Mouse (Mus musculus) heart, postnatal 4 days (tissue): ENCODE measurements at regions not wholly inside any gene's neighbourhood (a gene's known extent, or its start where the extent isn't known, plus 50 kb on each side); places are given as distances from the start of the nearest gene placed in this dataset.

Experiments used
- DNase-seq: peaks from one replicate; pipeline ENCODE4 v3.0.0; 2021

DNA sequence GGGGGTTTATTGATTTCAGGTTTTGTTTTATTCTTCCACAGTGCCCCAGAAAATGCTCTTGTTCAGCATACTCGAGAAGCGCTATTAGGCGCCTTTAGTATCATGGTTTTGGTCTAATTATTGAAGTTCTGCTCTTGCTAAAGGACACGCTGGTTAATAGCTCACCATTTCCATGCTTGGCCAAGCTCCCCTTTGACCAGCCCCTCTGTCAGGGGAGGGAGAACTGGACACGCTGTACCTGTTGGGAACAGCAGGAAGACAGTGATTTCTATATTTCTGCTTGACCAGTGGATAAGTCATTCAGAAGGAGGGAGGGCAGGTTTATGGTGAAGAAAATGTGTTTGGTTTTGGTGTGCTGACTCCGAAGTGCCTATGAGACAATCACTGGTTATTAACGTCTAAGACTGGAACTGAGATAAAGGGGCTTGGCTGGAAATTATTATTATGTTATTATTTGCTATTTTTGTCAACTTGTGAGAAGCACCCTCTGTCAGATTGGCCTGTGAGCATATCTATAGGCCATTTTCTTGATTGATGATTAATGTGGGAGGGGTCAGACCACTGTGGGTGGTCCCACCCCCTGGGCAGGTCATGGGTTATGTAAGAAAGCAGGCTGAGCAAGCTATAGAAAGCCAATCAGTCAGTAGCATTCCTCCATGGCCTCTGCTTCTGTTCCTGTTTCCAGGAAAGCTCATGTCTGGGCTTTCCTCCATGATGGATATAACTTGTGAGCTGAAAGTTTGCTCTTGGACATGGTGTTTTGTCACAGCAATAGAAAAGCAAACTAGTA lies 51.2 kb upstream of the Tanc2 start:
- DNase-seq, result no peak

DNA sequence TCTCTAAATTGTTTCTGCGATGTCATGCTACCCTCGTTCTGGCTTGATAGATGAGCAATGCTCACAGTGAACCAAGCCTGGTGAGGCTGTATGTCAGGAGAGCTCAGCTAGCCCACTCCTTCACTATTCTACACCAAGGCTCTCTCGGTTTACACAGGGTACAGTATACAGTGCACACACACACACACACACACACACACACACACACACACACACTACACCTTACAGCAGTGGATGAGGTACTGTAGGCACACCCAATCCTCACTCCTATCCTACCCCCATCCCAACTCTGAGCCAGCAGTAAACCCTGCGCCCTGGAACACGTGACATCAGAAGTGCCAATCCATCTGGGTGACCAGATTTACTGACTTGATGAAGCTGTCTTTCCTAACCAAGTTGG lies 57.2 kb upstream of the Tanc2 start:
- DNase-seq, result no peak

DNA sequence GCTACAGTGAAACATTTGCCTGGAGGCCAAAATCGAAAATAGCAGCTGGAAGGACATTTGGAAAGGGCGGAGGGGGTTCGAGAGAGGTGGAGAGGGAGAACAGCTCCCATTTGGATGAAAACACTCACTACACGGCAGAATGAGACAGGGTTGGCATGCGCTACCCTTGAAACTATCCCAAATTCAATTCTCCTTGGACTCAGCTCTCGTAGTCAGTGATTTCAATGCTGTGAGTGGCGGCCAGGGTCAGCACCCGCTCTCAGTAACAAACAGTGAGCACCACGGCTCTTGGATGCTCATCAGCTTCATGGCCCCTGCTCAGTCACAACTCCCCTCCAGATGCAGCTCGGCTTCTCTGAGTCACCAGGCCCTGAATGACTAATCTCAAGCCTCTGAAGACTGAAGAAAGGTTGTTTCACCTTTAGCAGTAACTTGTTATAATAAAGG lies 59.1 kb upstream of the Tanc2 start:
- DNase-seq, result peak; percentile 49

DNA sequence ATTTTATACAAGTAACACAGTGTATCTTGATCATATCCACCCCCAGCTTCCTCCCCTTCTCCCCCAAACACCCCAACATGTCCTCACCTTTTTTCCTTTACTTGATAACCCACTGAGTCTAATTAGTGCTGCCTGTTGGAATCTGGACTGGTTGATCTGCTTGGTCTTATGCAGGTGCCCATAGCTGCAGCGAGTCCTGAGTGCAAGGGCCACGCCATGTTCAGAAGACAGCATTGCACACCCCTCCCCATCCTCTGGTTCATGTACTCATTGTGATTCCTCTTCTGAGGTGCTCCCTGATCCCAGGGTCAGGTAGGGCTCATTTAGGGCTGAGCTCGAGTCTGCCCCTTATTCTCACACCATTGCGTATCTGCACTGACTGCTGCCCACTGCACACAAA lies 63.7 kb upstream of the Tanc2 start:
- no peak for DNase-seq

DNA sequence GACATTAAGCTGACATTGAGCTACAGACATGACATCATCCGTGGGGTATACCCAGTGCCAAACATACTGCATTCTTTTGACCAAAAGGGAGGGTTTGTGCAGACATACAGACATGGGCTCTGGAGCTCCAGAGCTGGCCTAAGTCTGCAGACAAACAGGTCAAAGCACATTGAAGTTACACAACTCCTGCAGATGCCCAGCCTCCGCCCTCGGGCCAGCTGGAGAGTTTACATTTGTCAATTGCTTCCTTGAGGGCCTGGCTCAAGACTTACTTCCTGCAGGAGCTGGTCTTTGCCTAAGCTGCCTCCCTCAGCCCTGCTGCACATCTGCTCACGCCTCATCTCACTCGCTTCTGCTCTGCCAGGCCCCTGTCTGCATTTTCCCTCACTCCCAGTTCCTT lies 64.2 kb upstream of the Tanc2 start:
- DNase-seq, result peak; percentile 53

DNA sequence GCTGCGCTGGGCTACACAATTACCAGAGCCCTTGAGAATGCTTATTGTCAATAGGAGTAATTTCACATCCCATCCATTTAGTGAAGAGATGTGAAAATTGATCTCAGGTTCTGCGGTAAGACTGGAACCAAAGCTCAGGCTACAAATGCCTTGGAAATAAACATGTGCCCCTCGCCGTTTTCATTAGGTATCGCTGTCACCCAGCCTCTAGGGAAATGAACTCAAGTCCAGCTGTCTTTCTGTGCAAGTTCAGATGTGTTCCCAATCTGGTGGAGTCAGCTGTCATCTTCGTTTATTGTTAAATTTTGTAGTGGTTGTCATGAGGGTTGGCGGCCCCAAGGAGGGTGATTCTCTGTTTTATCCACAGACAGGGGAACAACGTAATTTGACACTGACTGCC lies 65.4 kb upstream of the Tanc2 start:
- no peak for DNase-seq

DNA sequence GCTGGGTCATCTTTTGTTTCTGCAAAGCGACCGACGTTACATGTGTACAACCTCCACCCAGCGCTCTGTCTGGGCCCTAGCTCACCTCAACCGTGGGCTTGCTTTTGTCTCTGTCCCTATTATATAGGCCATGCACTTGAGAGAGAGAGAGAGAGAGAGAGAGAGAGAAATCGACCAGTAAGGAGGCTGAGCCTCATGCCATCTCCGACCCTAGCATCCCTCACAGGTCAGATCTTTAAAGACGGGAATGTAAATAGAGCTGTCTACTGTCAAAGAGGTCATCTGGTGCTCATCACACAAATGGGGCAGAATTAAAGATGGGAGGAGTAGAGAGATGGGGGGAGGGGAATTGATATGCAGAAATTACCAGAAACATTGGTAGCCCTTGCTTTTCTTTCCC lies 66.0 kb upstream of the Tanc2 start:
- DNase-seq, result no peak

DNA sequence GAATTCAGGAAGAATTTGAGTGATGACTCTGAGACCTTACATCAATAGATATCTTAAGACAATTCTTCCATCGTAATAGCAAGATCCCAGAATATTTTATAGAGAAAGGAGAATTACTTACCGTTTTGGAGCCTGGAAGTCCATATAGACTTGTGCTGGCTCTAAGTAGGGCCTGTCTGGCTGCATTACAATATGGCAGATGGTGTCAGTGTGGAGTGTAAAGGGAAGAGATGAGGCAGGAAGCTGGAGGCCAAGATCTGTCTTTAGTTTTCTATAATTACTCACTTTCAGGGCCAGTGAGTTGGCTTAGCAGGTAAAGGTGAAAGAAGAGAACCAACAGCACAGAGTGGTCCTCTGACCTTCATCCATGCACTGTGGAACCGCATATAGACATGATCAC lies 63.9 kb upstream of the March10 start:
- DNase-seq, result no peak

DNA sequence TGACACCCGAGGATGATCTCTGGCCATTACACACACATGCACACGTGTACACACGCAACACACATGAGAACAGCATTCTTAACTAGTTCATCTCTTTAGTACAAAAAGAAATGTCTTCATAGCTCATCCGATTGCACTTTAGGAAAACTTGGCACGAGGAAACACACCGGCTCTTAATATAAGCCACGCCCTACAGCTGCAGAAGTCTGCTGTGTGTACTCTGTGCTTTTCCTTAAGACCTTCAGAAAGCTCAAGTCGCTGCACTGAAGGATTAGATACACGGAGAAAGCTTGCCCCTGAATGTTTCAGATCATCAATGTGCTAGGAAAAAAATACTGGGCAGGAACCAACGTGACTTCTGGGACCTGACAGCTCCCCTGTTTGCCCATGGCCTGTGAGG lies 56.7 kb upstream of the March10 start:
- DNase-seq, result no peak

DNA sequence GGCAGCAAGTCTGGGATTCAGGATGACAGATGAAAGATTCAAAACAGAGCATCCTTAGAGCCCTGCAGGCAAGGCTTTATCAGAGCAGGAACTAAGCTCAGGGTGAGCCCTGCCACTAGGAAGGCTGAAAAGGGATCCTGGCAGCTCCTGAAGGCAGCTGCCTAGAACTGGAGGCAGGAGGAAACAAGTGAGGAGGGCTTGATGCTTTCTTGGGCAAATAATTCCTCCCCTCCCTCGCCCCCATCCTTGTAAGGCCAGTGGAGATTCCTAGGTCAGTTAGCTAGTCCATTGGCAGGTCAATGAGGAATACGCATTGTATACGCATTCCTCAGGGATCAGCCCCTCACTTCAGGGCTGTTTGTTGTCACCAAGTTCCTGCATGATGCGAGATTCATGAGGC lies 54.1 kb upstream of the March10 start:
- no peak for DNase-seq

DNA sequence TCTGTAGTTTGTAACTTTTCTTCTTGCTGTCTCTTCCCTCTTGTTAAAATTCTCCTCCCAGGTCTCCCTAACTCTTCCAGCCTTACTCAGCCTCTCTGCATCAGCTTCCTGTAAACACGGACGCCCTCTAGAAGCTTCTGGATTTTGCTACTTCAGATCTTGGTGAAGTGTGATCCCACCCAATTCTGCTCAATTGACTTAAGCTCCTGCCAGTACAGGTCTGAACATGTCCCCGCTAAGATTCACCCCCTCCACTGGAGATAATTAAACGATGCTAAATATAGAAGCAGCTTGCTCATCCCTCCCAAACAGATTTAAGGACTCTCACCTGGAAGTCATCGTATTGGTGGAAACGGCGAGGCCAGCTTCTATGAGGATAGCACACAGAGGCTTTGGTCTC lies 53.5 kb upstream of the March10 start:
- no peak for DNase-seq

DNA sequence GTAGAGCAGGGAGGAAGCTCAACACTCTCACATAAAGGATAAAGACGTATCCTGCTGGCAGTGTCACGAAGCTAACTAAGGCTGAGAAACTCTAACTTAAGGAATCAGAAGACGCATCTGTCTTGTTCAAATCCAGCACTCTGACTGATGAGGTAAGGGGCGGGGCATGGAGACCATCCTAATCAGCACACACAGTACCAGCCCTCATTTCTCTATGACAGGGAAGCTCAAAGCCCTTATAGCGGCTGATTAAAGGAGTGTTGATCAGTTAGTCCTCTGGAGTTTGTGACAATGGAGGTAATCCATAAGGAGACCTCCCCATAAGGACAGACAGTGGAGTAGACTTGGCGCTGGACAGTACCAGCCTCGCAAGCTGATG lies 52.1 kb upstream of the March10 start:
- DNase-seq, result no peak

DNA sequence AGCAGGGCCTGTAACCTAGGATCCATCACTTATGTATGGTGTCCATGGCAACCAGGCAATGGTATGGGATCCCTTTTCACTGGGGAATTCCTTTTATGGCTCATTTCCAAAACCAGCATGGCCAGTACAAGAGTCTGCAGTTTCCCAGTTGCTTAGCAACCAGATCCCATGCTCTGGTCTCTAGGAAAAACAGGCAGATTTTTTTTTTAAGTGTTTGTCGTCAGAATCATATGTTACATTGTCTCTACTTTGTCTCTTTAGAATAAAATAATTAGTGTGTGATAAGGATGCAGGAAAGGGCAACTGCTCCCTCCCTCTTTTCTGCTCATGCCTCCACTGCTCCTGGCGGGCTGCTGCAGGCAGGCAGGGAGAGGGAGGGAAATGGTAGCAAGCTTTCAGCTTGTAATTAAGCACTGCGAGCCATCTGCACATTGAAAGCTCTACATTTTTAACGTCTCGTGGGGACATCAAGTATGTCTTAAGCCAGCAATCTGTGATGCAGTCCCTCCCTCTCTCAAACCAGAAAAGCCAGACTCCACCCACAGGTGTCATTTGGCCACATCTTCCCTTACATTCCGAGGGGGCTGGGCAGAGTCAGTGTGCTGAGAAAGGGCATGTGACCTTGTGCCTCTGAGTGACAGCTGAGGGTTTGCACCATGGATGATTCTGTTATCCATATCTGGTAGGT lies 51.6 kb upstream of the March10 start:
- no peak for DNase-seq

DNA sequence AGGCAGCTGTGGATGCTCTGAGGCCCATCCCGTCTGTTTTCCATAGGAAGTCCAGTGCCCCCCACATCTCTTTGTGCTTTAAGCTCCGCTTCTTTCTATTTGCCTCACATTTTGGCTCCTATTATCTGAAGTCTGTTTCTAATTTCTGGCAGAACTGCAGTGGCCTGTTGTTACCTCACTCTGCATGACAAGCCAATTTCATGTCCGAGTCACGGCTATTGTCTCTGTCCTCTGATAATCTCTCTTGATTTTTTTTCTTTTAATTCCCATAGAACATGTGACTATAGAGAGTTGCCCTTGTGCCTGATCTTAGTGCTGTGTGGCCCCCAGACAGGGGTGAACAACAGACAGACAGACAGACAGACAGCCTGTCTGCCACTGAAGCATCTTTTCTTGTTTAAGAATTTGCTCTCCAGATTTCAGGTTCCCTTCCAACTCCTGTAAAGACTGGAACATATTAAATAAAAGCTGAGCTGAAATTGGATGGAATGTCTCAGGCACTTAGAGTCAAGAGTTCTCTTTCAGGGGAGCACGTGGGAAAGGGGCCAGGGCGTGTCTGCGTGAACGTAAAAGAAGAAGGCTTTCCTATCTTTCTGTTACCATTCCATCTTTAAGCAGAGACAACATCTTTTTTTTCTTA lies 50.9 kb upstream of the March10 start:
- DNase-seq, result no peak
